Mouse (Mus musculus) ES-Bruce4 (cell line): ENCODE measurements around the gene Ankfn1.

Experiments
- CTCF ChIP-seq: IDR thresholded peaks from one replicate; pipeline ENCODE4 v1.8.1; 2011; ENCODE audit warnings: low read depth, low read length
- EP300 ChIP-seq: IDR thresholded peaks from 2 replicates; pipeline ENCODE4 v1.6.1; 2011; ENCODE audit warnings: low read depth, low read length; ENCODE audit not compliant: insufficient read depth

- TF ChIP-seq CTCF (no peak), EP300 (no peak)
Measured at GRCm38 (mm10) chr11:89607270-89607669, 170.2 kb downstream of the Ankfn1 start.
